Mouse (Mus musculus) intestine, embryonic 14.5 days (tissue): ENCODE results near the gene Fshb. TPM values are rescaled to one million over a fixed set of nuclear protein-coding genes. Genes with fewer than 3 reads are reported as not detected.

Experiments
- ATAC-seq: fragments of 200-750 bp; cut with Nextera tagmentation; replicated peaks from 2 replicates; pipeline ENCODE4 v1.8.0; 2017; ENCODE audit warnings: low read depth, moderate number of reproducible peaks, moderate TSS enrichment, moderate library complexity; ENCODE audit not compliant: low FRiP score, low TSS enrichment
- DNase-seq: peaks from one replicate; pipeline ENCODE4 v3.0.0-alpha.2; 2018; ENCODE audit warnings: low spot score
- H3K27ac ChIP-seq: fragments of 300-500 bp; sonication (generic); 2 replicates; pipeline ENCODE4 v1.5.1; 2014; ENCODE audit warnings: low read depth, mild to moderate bottlenecking, control low read depth
- H3K27me3 ChIP-seq: fragments of 300-500 bp; sonication (generic); replicated peaks from 2 replicates; pipeline ENCODE4 v1.6.1; 2014; ENCODE audit warnings: low read length, control low read depth; ENCODE audit not compliant: control insufficient read depth, insufficient read depth
- H3K36me3 ChIP-seq: fragments of 300-500 bp; sonication (generic); 2 replicates; pipeline ENCODE4 v1.6.1; 2014; ENCODE audit warnings: low read length, control low read depth; ENCODE audit not compliant: control insufficient read depth, insufficient read depth
- H3K4me1 ChIP-seq: fragments of 300-500 bp; sonication (generic); replicated peaks from 2 replicates; pipeline ENCODE4 v1.6.1; 2014; ENCODE audit warnings: low read length, control low read depth, mixed read lengths; ENCODE audit not compliant: control insufficient read depth, insufficient read depth
- H3K4me2 ChIP-seq: fragments of 300-500 bp; sonication (generic); 2 replicates; pipeline ENCODE4 v1.6.1; 2014; ENCODE audit warnings: low read length
- H3K4me3 ChIP-seq: fragments of 300-500 bp; sonication (generic); 2 replicates; pipeline ENCODE4 v1.5.1; 2014; ENCODE audit warnings: low read depth, low read length, control low read depth, mixed read lengths
- H3K9ac ChIP-seq: fragments of 300-500 bp; sonication (generic); 2 replicates; pipeline ENCODE4 v1.6.1; 2014; ENCODE audit warnings: mild to moderate bottlenecking, low read length
- H3K9me3 ChIP-seq: fragments of 300-500 bp; sonication (generic); 2 replicates; pipeline ENCODE4 v1.6.1; 2016; ENCODE audit warnings: low read length, control low read depth; ENCODE audit not compliant: control insufficient read depth
- WGBS: fragments of 180-500 bp; shearing (Covaris S2); extraction: QIAGEN DNeasy Blood & Tissue Kit; methylation state at CpG from one replicate; pipeline ENCODE4 v1.1.7; 2014; 5-methylcytosine and 5-hydroxymethylcytosine counted together
- polyA plus RNA-seq: library from polyadenylated mRNA; unstranded; fragments of >200 nt; fragmentation: Nextera tagmentation; extraction: Ambion mirVana; gene quantifications from 2 replicates; pipeline ENCODE4 v1.2.1, GENCODE M21; 2014

Fshb gene
- polyA plus RNA-seq, 1 experiment from 2014 or later, result not detected

- no peak for DNase-seq
- Histone ChIP-seq H3K27ac (no peak overlapping the region), H3K4me2 (no peak overlapping the region), H3K27me3 (no peaks in the 10 kb centered on the region), H3K9me3 (no peaks in the 10 kb centered on the region), H3K4me1 (no peaks in the 10 kb centered on the region), H3K36me3 (no peaks in the 10 kb centered on the region), H3K4me3 (no peak overlapping the region), H3K9ac (no peak overlapping the region)
- WGBS, result 63% methylated on average over 2 of the region's 2 CpGs
- no peak for ATAC-seq
Observed at GRCm38 (mm10) chr2:107019331-107019730, 40.1 kb downstream of the Fshb start.

GRCm38 (mm10) chr2:107013161-107013560 lies 46.3 kb downstream of the Fshb start:
- Histone ChIP-seq H3K4me3 (no peak overlapping the region), H3K36me3 (no peaks in the 10 kb centered on the region), H3K27me3 (no peaks in the 10 kb centered on the region), H3K9me3 (no peaks in the 10 kb centered on the region), H3K9ac (no peak overlapping the region), H3K27ac (no peak overlapping the region), H3K4me2 (no peak overlapping the region), H3K4me1 (no peaks in the 10 kb centered on the region)
- WGBS, result 72% methylated on average over 4 of the region's 4 CpGs
- ATAC-seq (no peak), DNase-seq (no peak)

- 80% methylated on average over 4 of the region's 4 CpGs for WGBS
- no peak overlapping the region for H3K9ac ChIP-seq
- no peak overlapping the region for H3K27ac ChIP-seq
- H3K4me3 ChIP-seq, result no peak overlapping the region
- H3K9me3 ChIP-seq, result no peaks in the 10 kb centered on the region
- ATAC-seq, result no peak
- H3K4me1 ChIP-seq, result no peaks in the 10 kb centered on the region
- H3K27me3 ChIP-seq, result no peaks in the 10 kb centered on the region
- no peaks in the 10 kb centered on the region for H3K36me3 ChIP-seq
- H3K4me2 ChIP-seq, result no peak overlapping the region
- no peak for DNase-seq
Observed at GRCm38 (mm10) chr2:107012318-107012717, 47.1 kb downstream of the Fshb start.

- 80% methylated on average over 6 of the region's 6 CpGs for WGBS
- H3K27me3 ChIP-seq, result no peaks in the 10 kb centered on the region
- H3K4me1 ChIP-seq, result no peaks in the 10 kb centered on the region
- H3K4me2 ChIP-seq, result no peak overlapping the region
- no peak overlapping the region for H3K4me3 ChIP-seq
- H3K9ac ChIP-seq, result no peak overlapping the region
- no peaks in the 10 kb centered on the region for H3K9me3 ChIP-seq
- H3K27ac ChIP-seq, result no peak overlapping the region
- H3K36me3 ChIP-seq, result no peaks in the 10 kb centered on the region
- DNase-seq (no peak), ATAC-seq (no peak)
Observed at GRCm38 (mm10) chr2:107010160-107010559, 49.3 kb downstream of the Fshb start.

GRCm38 (mm10) chr2:107006378-107006777 lies 53.1 kb downstream of the Fshb start:
- no peaks in the 10 kb centered on the region for H3K9me3 ChIP-seq
- 82% methylated on average over 3 of the region's 3 CpGs for WGBS
- H3K4me1 ChIP-seq, result no peaks in the 10 kb centered on the region
- ATAC-seq (no peak), DNase-seq (no peak)
- no peak overlapping the region for H3K9ac ChIP-seq
- no peaks in the 10 kb centered on the region for H3K27me3 ChIP-seq
- no peaks in the 10 kb centered on the region for H3K36me3 ChIP-seq
- H3K4me2 ChIP-seq, result no peak overlapping the region
- no peak overlapping the region for H3K27ac ChIP-seq
- no peak overlapping the region for H3K4me3 ChIP-seq

Other genes starting within 250 kb of the Fshb start
- 40.7 and 46.0 TPM in 2 replicates for gene Arl14ep, start 85.2 kb downstream of the Fshb start, polyA plus RNA-seq
- 0.57 and 0.99 TPM in 2 replicates for gene Kcna4, start 231.0 kb upstream of the Fshb start, polyA plus RNA-seq